Mouse (Mus musculus) myocyte (in vitro differentiated cells): Measurements from ENCODE around the gene Cyth2.

Experiments
- MAX ChIP-seq: IDR thresholded peaks from one replicate; pipeline ENCODE4 v1.6.1; 2011; ENCODE audit warnings: low read depth, mild to moderate bottlenecking, control low read depth
- MYOG ChIP-seq, 3 experiments: IDR thresholded peaks; one replicate each; pipeline ENCODE4 v1.6.1; 2011; ENCODE audit warnings: control low read depth in 2 of 3, low read depth in 2 of 3, mild to moderate bottlenecking in 2 of 3; ENCODE audit not compliant: insufficient read length in 2 of 3, control insufficient read depth in 1 of 3, insufficient read depth in 1 of 3
- POLR2A ChIP-seq: IDR thresholded peaks from one replicate; pipeline ENCODE4 v1.6.1; 2011; ENCODE audit warnings: low read depth, mild to moderate bottlenecking, control low read depth, moderate library complexity; ENCODE audit not compliant: insufficient read length
- POLR2AphosphoS2 ChIP-seq: IDR thresholded peaks from one replicate; pipeline ENCODE4 v1.6.1; 2011; ENCODE audit warnings: low read depth, control low read depth; ENCODE audit not compliant: insufficient read length
- REST ChIP-seq: IDR thresholded peaks from one replicate; pipeline ENCODE4 v1.6.1; 2011; ENCODE audit warnings: mild to moderate bottlenecking, control low read depth, moderate library complexity; ENCODE audit not compliant: insufficient read depth, insufficient read length
- TCF12 ChIP-seq: IDR thresholded peaks from one replicate; pipeline ENCODE4 v1.6.1; 2011; ENCODE audit warnings: mild to moderate bottlenecking, control low read depth; ENCODE audit not compliant: poor library complexity, insufficient read depth, severe bottlenecking

DNA sequence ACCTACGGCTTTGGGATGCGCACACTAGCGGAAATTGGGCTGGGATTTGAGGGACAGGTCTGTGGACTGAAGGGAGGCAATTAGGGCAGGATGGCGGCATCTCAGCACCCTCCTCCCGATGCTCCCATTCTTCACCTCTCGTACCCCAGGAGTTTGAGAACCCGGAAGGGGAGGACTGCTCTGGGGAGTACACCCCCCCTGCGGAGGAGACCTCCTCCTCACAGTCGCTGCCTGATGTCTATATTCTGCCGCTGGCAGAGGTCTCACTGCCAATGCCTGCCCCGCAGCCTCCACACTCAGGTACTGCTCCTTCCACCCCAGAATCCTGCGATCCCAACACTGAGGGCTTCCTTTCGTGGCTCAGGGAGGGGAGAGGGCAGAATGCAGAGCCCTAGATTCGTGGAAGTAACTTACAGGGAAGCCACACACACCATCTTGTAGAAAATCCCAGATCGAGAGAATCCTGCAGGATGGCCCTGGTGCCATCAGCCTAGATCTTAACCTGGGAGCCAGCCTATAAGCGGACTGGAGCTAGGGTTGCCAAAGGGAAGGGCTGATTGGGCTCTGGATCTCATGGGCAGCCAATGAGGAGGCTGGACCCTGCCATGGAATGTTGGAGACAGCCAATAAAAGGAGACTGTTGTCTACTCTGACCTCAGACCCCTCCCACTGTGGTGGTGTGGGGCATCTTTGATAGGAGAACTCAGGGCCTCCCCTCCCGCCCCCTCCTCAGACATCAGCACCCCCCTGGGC lies 27.5 kb downstream of the Cyth2 start:
- no peak for TF ChIP-seq POLR2A
- no peak for TF ChIP-seq MYOG (IDR thresholded peaks at IDR 0.05; ENCODE audit: control insufficient read depth in 1 of 3, insufficient read depth in 1 of 3, insufficient read length in 2 of 3, low read depth in 2 of 3)
- no peak for TF ChIP-seq REST
- TF ChIP-seq MAX: no peak
- TF ChIP-seq TCF12: no peak
- no peak for TF ChIP-seq POLR2AphosphoS2
